Mouse (Mus musculus) forebrain, embryonic 11.5 days (tissue): Measurements from ENCODE around the gene Tmc6. TPM values are rescaled to one million over a fixed set of nuclear protein-coding genes. Genes with fewer than 3 reads are reported as not detected.

ENCODE experiments used
- ATAC-seq: fragments of 200-750 bp; cut with Nextera tagmentation; replicated peaks from 2 replicates; pipeline ENCODE4 v1.8.0; 2017; ENCODE audit warnings: moderate TSS enrichment; ENCODE audit not compliant: low FRiP score
- DNase-seq: peaks from one replicate; pipeline ENCODE4 v3.0.0-alpha.2; 2017; ENCODE audit warnings: low spot score
- H3K27ac ChIP-seq: fragments of 300-500 bp; sonication (generic); 2 replicates; pipeline ENCODE4 v1.5.1; 2014; ENCODE audit warnings: low read depth, low read length
- H3K27me3 ChIP-seq: fragments of 300-500 bp; sonication (generic); 2 replicates; pipeline ENCODE4 v1.6.1; 2014; ENCODE audit warnings: mild to moderate bottlenecking, low read length, mixed read lengths; ENCODE audit not compliant: control insufficient read depth, insufficient read depth
- H3K36me3 ChIP-seq: fragments of 300-500 bp; sonication (generic); 2 replicates; pipeline ENCODE4 v1.6.1; 2014; ENCODE audit warnings: mild to moderate bottlenecking, low read length, moderate library complexity, mixed read lengths; ENCODE audit not compliant: control insufficient read depth, insufficient read depth
- H3K4me1 ChIP-seq: fragments of 300-500 bp; sonication (generic); replicated peaks from 2 replicates; pipeline ENCODE4 v1.6.1; 2014; ENCODE audit warnings: low read length, mixed read lengths; ENCODE audit not compliant: control insufficient read depth, insufficient read depth
- H3K4me2 ChIP-seq: fragments of 300-500 bp; sonication (generic); 2 replicates; pipeline ENCODE4 v1.6.1; 2014; ENCODE audit warnings: low read depth, mild to moderate bottlenecking, low read length, moderate library complexity, mixed read lengths; ENCODE audit not compliant: severe bottlenecking
- H3K4me3 ChIP-seq: fragments of 300-500 bp; sonication (generic); 2 replicates; pipeline ENCODE4 v1.5.1; 2014; ENCODE audit warnings: low read depth, low read length
- H3K9ac ChIP-seq: fragments of 300-500 bp; sonication (generic); 2 replicates; pipeline ENCODE4 v1.6.1; 2014; ENCODE audit warnings: low read length
- H3K9me3 ChIP-seq: fragments of 300-500 bp; sonication (generic); 2 replicates; pipeline ENCODE4 v1.6.1; 2016; ENCODE audit warnings: low read length, mixed read lengths; ENCODE audit not compliant: control insufficient read depth
- WGBS: fragments of 180-500 bp; shearing (Covaris S2); extraction: QIAGEN DNeasy Blood & Tissue Kit; methylation state at CpG from one replicate; pipeline ENCODE4 v1.1.7; 2014; 5-methylcytosine and 5-hydroxymethylcytosine counted together
- polyA plus RNA-seq: library from polyadenylated mRNA; unstranded; fragments of >200 nt; fragmentation: Nextera tagmentation; extraction: Ambion mirVana; gene quantifications from 2 replicates; pipeline ENCODE4 v1.2.1, GENCODE M21; 2014

The Tmc6 gene
- 5.9 and 10.0 TPM in 2 replicates for polyA plus RNA-seq

GRCm38 (mm10) chr11:117781993-117782704 lies at the start of gene Tmc6, which contains the start of gene Tmc8:
Tmc6 (minus strand) TSS chr11:117782198.
Tmc8 (plus strand) TSS chr11:117782076.
- Histone ChIP-seq H3K4me1 (peaks cover 21% of the 10 kb centered on the region), H3K27me3 (peaks cover 43% of the 10 kb centered on the region), H3K36me3 (no peaks in the 10 kb centered on the region), H3K4me2 (peak within 1 kb of the TSS; percentile 64), H3K9ac (peak within 1 kb of the TSS; percentile 32), H3K9me3 (no peaks in the 10 kb centered on the region), H3K4me3 (peak within 1 kb of the TSS; percentile 26; the same call in 1 of the 2 replicates), H3K27ac (no peak within 1 kb of the TSS)
- DNase-seq (peak; percentile 62), ATAC-seq (no peak)
- 35% methylated on average over 24 of the region's 24 CpGs for WGBS

DNA sequence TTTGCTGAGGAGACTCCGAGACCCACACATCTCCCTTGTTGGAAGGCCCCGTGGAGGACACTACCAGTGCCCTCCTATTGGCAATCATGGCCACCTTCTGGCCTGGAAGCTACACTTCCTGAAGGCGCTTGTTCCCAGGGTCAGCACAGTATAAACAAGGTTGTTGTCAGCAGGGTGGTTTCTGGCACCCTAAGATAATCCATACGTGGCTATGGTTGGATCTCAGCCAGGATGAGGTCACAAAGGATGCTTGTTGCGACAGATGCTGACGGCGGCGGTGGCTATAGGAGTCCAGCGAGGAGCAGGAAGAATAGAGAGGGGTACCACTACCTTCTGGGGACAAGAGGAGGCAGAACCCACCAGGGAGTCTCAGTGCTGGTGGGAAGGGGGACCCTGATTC lies 48.4 kb upstream of the Tmc6 start:
- H3K4me1 ChIP-seq: peaks cover 8% of the 10 kb centered on the region
- WGBS: 88% methylated on average over 9 of the region's 9 CpGs
- no peak for DNase-seq

DNA sequence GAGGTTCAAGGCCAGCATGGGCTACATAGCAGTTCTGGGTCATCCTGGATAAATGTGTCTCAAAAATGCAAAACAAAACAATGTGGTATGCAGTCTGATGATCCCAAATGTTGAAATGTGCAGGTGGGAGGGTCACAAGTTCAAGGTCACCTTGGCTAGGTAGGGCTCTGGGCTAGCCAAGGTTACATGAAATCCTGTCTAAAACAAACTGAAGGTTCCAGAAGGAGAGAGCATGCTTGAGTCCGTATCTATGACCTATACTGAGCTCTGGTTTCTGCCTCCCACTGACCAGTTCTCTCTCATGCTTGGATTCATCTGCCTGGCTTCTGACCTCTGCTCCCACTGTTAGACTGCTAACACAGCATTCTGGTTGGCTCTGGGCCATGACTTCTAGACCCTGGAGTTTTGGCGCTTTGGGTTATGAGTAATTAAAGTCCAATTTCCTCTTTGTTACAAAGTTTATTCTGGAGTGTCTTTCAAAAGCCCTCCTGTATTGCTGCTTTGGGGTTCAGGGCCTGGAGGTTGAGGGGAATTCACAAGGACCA lies 47.7 kb upstream of the Tmc6 start:
- 87% methylated on average over 2 of the region's 2 CpGs for WGBS
- ATAC-seq (no peak), DNase-seq (no peak)
- no peak overlapping the region for H3K4me2 ChIP-seq
- no peak overlapping the region for H3K27ac ChIP-seq
- H3K9ac ChIP-seq: no peak overlapping the region
- H3K4me1 ChIP-seq: peaks cover 8% of the 10 kb centered on the region
- H3K9me3 ChIP-seq: no peaks in the 10 kb centered on the region
- no peak overlapping the region for H3K4me3 ChIP-seq
- H3K27me3 ChIP-seq: no peaks in the 10 kb centered on the region
- no peaks in the 10 kb centered on the region for H3K36me3 ChIP-seq

More for the DNA sequence above, 48.4 kb upstream of the Tmc6 start:
- Histone ChIP-seq H3K36me3 (no peaks in the 10 kb centered on the region), H3K4me3 (no peak overlapping the region), H3K27me3 (no peaks in the 10 kb centered on the region), H3K4me2 (no peak overlapping the region), H3K27ac (no peak overlapping the region), H3K9me3 (no peaks in the 10 kb centered on the region), H3K9ac (no peak overlapping the region)
- ATAC-seq: no peak

- Histone ChIP-seq H3K9ac (no peak overlapping the region), H3K4me1 (peaks cover 12% of the 10 kb centered on the region), H3K36me3 (no peaks in the 10 kb centered on the region), H3K9me3 (no peaks in the 10 kb centered on the region), H3K27me3 (no peaks in the 10 kb centered on the region), H3K4me3 (no peak overlapping the region), H3K4me2 (no peak overlapping the region), H3K27ac (no peak overlapping the region)
- DNase-seq (no peak), ATAC-seq (no peak)
- 63% methylated on average over 9 of the region's 9 CpGs for WGBS
These were observed 47.0 kb upstream of the Tmc6 start for GRCm38 (mm10) chr11:117828888-117829604.

GRCm38 (mm10) chr11:117828149-117828887 lies 46.3 kb upstream of the Tmc6 start:
- Histone ChIP-seq H3K36me3 (no peaks in the 10 kb centered on the region), H3K4me2 (no peak overlapping the region), H3K27me3 (no peaks in the 10 kb centered on the region), H3K27ac (no peak overlapping the region), H3K9ac (peak overlapping the region; percentile 6; the same call in 1 of the 2 replicates), H3K4me1 (peaks cover 14% of the 10 kb centered on the region), H3K4me3 (no peak overlapping the region), H3K9me3 (no peaks in the 10 kb centered on the region)
- 84% methylated on average over 18 of the region's 18 CpGs for WGBS
- no peak for ATAC-seq
- no peak for DNase-seq

DNA sequence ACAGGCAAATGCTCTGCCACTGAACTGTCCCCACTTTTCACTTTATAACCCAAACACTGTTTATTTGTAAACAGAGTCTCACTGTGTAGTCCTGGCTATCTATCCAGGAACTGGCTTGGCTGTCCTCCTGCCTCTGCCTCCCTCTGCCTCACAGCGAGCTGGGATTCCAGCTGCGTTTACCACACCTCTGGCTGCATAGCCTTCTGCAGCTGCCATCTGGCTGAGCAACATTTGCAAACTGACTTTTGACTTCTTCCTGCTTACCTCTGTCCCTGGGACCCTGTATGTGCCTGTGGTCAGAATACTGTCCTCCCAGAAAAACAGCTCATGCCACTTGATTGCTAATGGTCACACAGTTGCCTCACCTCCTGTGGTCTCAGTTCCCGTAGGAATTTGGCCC lies 45.4 kb upstream of the Tmc6 start:
- Histone ChIP-seq H3K4me2 (no peak overlapping the region), H3K27ac (no peak overlapping the region), H3K4me1 (peaks cover 14% of the 10 kb centered on the region), H3K9me3 (no peaks in the 10 kb centered on the region), H3K27me3 (no peaks in the 10 kb centered on the region), H3K4me3 (no peak overlapping the region), H3K9ac (no peak overlapping the region), H3K36me3 (peaks cover 2% of the 10 kb centered on the region; the same call in 1 of the 2 replicates)
- ATAC-seq: no peak
- 72% methylated on average over 3 of the region's 3 CpGs for WGBS
- no peak for DNase-seq

GRCm38 (mm10) chr11:117826916-117827315 lies 44.9 kb upstream of the Tmc6 start:
- DNase-seq: no peak
- Histone ChIP-seq H3K4me2 (0 out of 2 replicates have a peak overlapping the region, but pooled peaks have one; percentile 64), H3K4me1 (peaks cover 14% of the 10 kb centered on the region), H3K27ac (no peak overlapping the region), H3K36me3 (peaks cover 2% of the 10 kb centered on the region; the same call in 1 of the 2 replicates), H3K9me3 (no peaks in the 10 kb centered on the region), H3K9ac (0 out of 2 replicates have a peak overlapping the region, but pooled peaks have one; percentile 18), H3K4me3 (no peak overlapping the region), H3K27me3 (no peaks in the 10 kb centered on the region)
- ATAC-seq: no peak
- WGBS: 77% methylated on average over 8 of the region's 8 CpGs

DNA sequence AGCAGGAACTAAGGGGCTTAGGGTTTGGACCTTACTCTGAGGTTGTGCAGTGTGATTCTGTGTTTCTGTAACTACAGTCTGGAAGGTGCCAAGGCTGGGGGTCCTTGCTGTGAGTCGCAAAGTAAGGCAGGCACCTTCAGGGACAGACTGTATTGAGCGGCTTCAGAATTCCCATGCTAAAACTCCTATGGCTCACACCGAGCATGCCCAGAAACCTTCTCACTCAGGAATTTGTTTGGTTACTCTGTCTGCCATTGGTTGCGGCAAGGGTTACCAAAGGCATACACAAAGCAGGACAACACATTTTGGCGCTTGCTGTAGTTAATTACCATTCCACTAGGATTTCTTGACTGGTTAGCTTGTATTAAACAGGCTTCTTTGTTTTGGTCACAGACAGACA lies 44.2 kb upstream of the Tmc6 start:
- DNase-seq (peak; percentile 66), ATAC-seq (peak; percentile 54)
- WGBS: 4% methylated on average over 5 of the region's 5 CpGs
- H3K4me2 ChIP-seq: peak overlapping the region; percentile 64
- peak overlapping the region; percentile 79 for H3K9ac ChIP-seq
- no peaks in the 10 kb centered on the region for H3K9me3 ChIP-seq
- H3K27ac ChIP-seq: peak overlapping the region; percentile 82
- H3K36me3 ChIP-seq: peaks cover 2% of the 10 kb centered on the region; the same call in 1 of the 2 replicates
- no peaks in the 10 kb centered on the region for H3K27me3 ChIP-seq
- H3K4me3 ChIP-seq: peak overlapping the region; percentile 45
- peaks cover 14% of the 10 kb centered on the region for H3K4me1 ChIP-seq
